Comparison of ENCODE assay signal across 8 mouse cellular contexts in the genomic region with DNA sequence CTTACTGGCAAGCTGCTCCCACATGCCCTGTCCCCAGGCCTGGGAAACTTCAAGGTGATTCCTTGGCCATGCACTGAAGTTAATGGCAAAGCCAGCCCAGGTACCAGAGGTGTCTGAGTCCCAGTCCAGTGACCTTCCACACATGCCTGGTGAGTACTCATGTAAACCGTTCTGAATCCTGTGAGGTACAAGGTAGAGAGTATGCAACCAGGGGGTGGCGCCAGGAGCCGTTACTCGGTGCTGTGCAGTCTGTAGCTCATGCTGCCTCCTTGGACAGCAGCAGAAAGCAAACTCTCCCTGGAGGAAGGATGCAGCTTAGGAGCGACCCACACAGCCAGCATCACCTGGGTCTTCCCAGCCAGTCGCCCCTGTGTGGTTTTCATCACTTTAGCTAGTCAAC.
DNase-seq lines count a peak whose midpoint lies in the region; ATAC-seq and TF ChIP-seq lines count a peak whose summit lies in the region.
"Had no signal": no experiment of that assay in that cellular context is flagged by ENCODE, and none has a peak within 500 bp of the region (broad histone marks: within the 10 kb centered on the region; RNA-seq: fewer than 3 reads in every experiment).

No protein-coding gene starts in this region.

- H3K27me3 ChIP-seq in liver, embryonic 12.5 days (replicated peaks), result no peaks in the 10 kb centered on the region
- peaks cover 4% of the 10 kb centered on the region; the same call in 1 of the 2 replicates for H3K27me3 ChIP-seq in forebrain, embryonic 11.5 days (ENCODE audit: control insufficient read depth, insufficient read depth, low read length)
- H3K27me3 ChIP-seq: megakaryocyte, embryonic 14.5 days had no signal

- TF ChIP-seq POLR2A in bone marrow, adult 2 months (IDR thresholded peaks at IDR 0.05; ENCODE audit: borderline replicate concordance, control insufficient read depth, low read depth, low read length), result no peak

- H3K4me3 ChIP-seq in liver, embryonic 12.5 days, result no peak overlapping the region
- H3K4me3 ChIP-seq in bone marrow, adult 2 months (replicated peaks; ENCODE audit: control insufficient read depth, low read depth, low read length), result no peak overlapping the region
- H3K4me3 ChIP-seq in forebrain, embryonic 11.5 days (ENCODE audit: low read depth, low read length), result no peak overlapping the region
- H3K4me3 ChIP-seq: megakaryocyte, embryonic 14.5 days had no signal

- H3K36me3 ChIP-seq in liver, embryonic 12.5 days, result 0 out of 2 replicates have a peak, but pooled peaks cover 2% of the 10 kb centered on the region
- H3K36me3 ChIP-seq in forebrain, embryonic 11.5 days (ENCODE audit: control insufficient read depth, insufficient read depth, low read length), result no peaks in the 10 kb centered on the region

- no peaks in the 10 kb centered on the region for H3K9me3 ChIP-seq in liver, embryonic 12.5 days (replicated peaks)
- H3K9me3 ChIP-seq in forebrain, embryonic 11.5 days (ENCODE audit: control insufficient read depth, low read length), result no peaks in the 10 kb centered on the region
- H3K9me3 ChIP-seq: megakaryocyte, embryonic 14.5 days had no signal

- peak; percentile 54 for DNase-seq in liver
- peak; percentile 78 for DNase-seq in forebrain, embryonic 11.5 days (ENCODE audit: low spot score)
- peak; percentile 84 for DNase-seq in kidney, postnatal 14 days
- peak; percentile 19 for DNase-seq in skeletal muscle tissue, adult 2 months (ENCODE audit: low read depth, low spot score)
- DNase-seq in urinary bladder, postnatal 10 days (ENCODE audit: low spot score), result no peak

- no peak overlapping the region for H3K4me2 ChIP-seq in liver, embryonic 12.5 days
- no peak overlapping the region for H3K4me2 ChIP-seq in forebrain, embryonic 11.5 days (ENCODE audit: low read depth, low read length, severe bottlenecking)

- TF ChIP-seq CTCF in bone marrow, adult 2 months (IDR thresholded peaks at IDR 0.05; ENCODE audit: control insufficient read depth, insufficient read depth, low read length), result peak; percentile 48; the same call in 1 of the 2 replicates

- no peak for ATAC-seq in liver, embryonic 12.5 days
- no peak; the same call in 1 of the 2 replicates for ATAC-seq in forebrain, embryonic 11.5 days (replicated peaks; ENCODE audit: low FRiP score)

- no peak overlapping the region for H3K9ac ChIP-seq in liver, embryonic 12.5 days
- H3K9ac ChIP-seq in forebrain, embryonic 11.5 days (ENCODE audit: low read length), result no peak overlapping the region

- WGBS in liver, embryonic 12.5 days (ENCODE audit: insufficient replicate concordance), result 51% methylated on average over 6 of the region's 6 CpGs
- 52% methylated on average over 6 of the region's 6 CpGs for WGBS in bone marrow, adult 2 months
- 24% methylated on average over 6 of the region's 6 CpGs for WGBS in forebrain, embryonic 11.5 days

- no peaks in the 10 kb centered on the region for H3K4me1 ChIP-seq in liver, embryonic 12.5 days
- no peaks in the 10 kb centered on the region for H3K4me1 ChIP-seq in bone marrow, adult 2 months (ENCODE audit: control insufficient read depth, insufficient read depth, low read length)
- H3K4me1 ChIP-seq in forebrain, embryonic 11.5 days (replicated peaks; ENCODE audit: control insufficient read depth, insufficient read depth, low read length), result no peaks in the 10 kb centered on the region; the same call in 1 of the 2 replicates

- no peak overlapping the region for H3K27ac ChIP-seq in liver, embryonic 12.5 days
- H3K27ac ChIP-seq in bone marrow, adult 2 months (ENCODE audit: control insufficient read depth, insufficient read depth, low read depth, low read length, poor library complexity), result no peak overlapping the region
- no peak overlapping the region for H3K27ac ChIP-seq in forebrain, embryonic 11.5 days (ENCODE audit: low read depth, low read length)
